ENCODE assay signal across 8 mouse cellular contexts in the genomic region with DNA sequence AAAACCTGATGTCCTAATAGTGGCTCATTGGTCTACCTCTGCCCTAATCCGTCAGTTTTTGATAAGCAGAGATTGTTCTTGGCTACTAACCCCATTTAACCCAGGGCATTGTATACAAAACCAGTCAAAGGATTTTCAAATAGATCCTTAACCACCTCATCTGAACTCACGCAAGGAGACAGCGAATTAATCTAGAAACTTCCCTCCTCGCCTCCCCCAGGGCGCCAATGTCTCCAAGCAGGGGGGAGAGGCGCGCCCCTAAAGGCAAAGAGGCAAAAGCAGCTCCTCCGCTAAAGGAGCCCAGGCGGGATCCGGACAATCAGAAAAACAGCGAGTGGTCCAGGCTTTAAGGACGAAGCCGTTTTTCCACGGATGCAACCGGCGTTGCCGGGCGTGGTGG. TPM values are rescaled to one million over a fixed set of nuclear protein-coding genes. Genes with fewer than 3 reads are reported as not detected.
DNase-seq lines count a peak whose midpoint lies in the region; ATAC-seq and TF ChIP-seq lines count a peak whose summit lies in the region.

No protein-coding gene starts in this region.

- no peaks in the 10 kb centered on the region for H3K9me3 ChIP-seq in heart, embryonic 13.5 days
- H3K9me3 ChIP-seq in MEL (replicated peaks; ENCODE audit: insufficient read depth, low read length) = no peaks in the 10 kb centered on the region
- no peaks in the 10 kb centered on the region for H3K9me3 ChIP-seq in hindbrain, embryonic 11.5 days (ENCODE audit: control insufficient read depth, low read length)

- H3K4me1 ChIP-seq in heart, embryonic 13.5 days = peaks cover 40% of the 10 kb centered on the region
- peaks cover 9 to 12% of the 10 kb centered on the region in 2 experiments; a peak in 3 of 4 replicates for H3K4me1 ChIP-seq in MEL (ENCODE audit: control insufficient read depth in 1 of 2, insufficient read depth in 2 of 2, low read length in 2 of 2)
- peaks cover 3% of the 10 kb centered on the region; the same call in 1 of the 2 replicates for H3K4me1 ChIP-seq in hindbrain, embryonic 11.5 days (replicated peaks; ENCODE audit: control insufficient read depth, insufficient read depth, low read length)

- no peaks in the 10 kb centered on the region for H3K27me3 ChIP-seq in heart, embryonic 13.5 days (replicated peaks)
- H3K27me3 ChIP-seq in MEL (ENCODE audit: control insufficient read depth in 1 of 2, insufficient read depth in 2 of 2, low read length in 2 of 2) = no peaks in the 10 kb centered on the region
- no peaks in the 10 kb centered on the region for H3K27me3 ChIP-seq in hindbrain, embryonic 11.5 days (ENCODE audit: control insufficient read depth, insufficient read depth, low read length)

- H3K4me2 ChIP-seq in heart, embryonic 13.5 days = peak overlapping the region; percentile 85
- H3K4me2 ChIP-seq in hindbrain, embryonic 11.5 days (replicated peaks; ENCODE audit: low read depth, low read length) = peak overlapping the region; percentile 91

- H3K9ac ChIP-seq in heart, embryonic 13.5 days = peak overlapping the region; percentile 98
- H3K9ac ChIP-seq in MEL (ENCODE audit: control insufficient read depth, low read depth, low read length, poor library complexity, severe bottlenecking) = peak overlapping the region; percentile 93
- peak overlapping the region; percentile 89 for H3K9ac ChIP-seq in hindbrain, embryonic 11.5 days (ENCODE audit: low read depth, low read length)

- TF ChIP-seq POLR2A in MEL (IDR thresholded peaks at IDR 0.05; ENCODE audit: control insufficient read depth in 1 of 2, insufficient read depth in 1 of 2, low read depth in 1 of 2, low read length in 2 of 2, poor library complexity in 1 of 2) = no peak

- TF ChIP-seq EP300 in MEL (IDR thresholded peaks at IDR 0.05; ENCODE audit: low read depth in 1 of 2, low read length in 2 of 2) = no peak

- peaks cover 46% of the 10 kb centered on the region for H3K79me2 ChIP-seq in MEL (ENCODE audit: control insufficient read depth, insufficient read depth, low read length, poor library complexity)

- no peak for DNase-seq in heart, postnatal 10 days
- no peak for DNase-seq in MEL (ENCODE audit: low read depth, low spot score)
- no peak for DNase-seq in hindbrain, embryonic 11.5 days (ENCODE audit: low spot score)
- no peak for DNase-seq in left cerebral cortex, postnatal 14 days (ENCODE audit: low spot score in 2 of 2)
- DNase-seq in cerebellum, postnatal 4 days (ENCODE audit: low spot score in 2 of 2) = no peak
- no peak for DNase-seq in frontal cortex, postnatal 25 days (ENCODE audit: low spot score in 2 of 2)

- peak overlapping the region; percentile 86 for H3K4me3 ChIP-seq in heart, embryonic 13.5 days
- H3K4me3 ChIP-seq in MEL (ENCODE audit: control insufficient read depth in 1 of 2, insufficient read depth in 1 of 2, low read depth in 2 of 2, low read length in 2 of 2) = peak overlapping the region; percentile 46 to 80
- peak overlapping the region; percentile 88 for H3K4me3 ChIP-seq in hindbrain, embryonic 11.5 days (ENCODE audit: low read depth, low read length)

- H3K27ac ChIP-seq in heart, embryonic 13.5 days (replicated peaks) = peak overlapping the region; percentile 99
- peak overlapping the region; percentile 90 for H3K27ac ChIP-seq in MEL (ENCODE audit: control insufficient read depth, low read depth, low read length)
- H3K27ac ChIP-seq in hindbrain, embryonic 11.5 days (ENCODE audit: low read depth, low read length) = peak overlapping the region; percentile 98

- intact Hi-C loops in heart, postnatal 10 days (cut with DNase I) = loop anchor here (2.0 kb wide), 1 partner anchor 23 kb away; a partner anchor contains a TSS
- intact Hi-C loops in left cerebral cortex, postnatal 14 days (cut with DNase I) = no loop called here

- under 1% methylated on average over 18 of the region's 18 CpGs for WGBS in heart, embryonic 13.5 days
- WGBS in hindbrain, embryonic 11.5 days = under 1% methylated on average over 18 of the region's 18 CpGs

- no peak for TF ChIP-seq CTCF in MEL (IDR thresholded peaks at IDR 0.05 in 2 of 3, conservative IDR thresholded peaks at IDR 0.05 in 1 of 3; ENCODE audit: control insufficient read depth in 1 of 3, insufficient read depth in 1 of 3, low read depth in 2 of 3, low read length in 3 of 3, poor library complexity in 1 of 3, severe bottlenecking in 1 of 3)

- H3K36me3 ChIP-seq in heart, embryonic 13.5 days = peaks cover 19% of the 10 kb centered on the region
- peaks cover 2 to 28% of the 10 kb centered on the region in 2 experiments; a peak in 3 of 4 replicates for H3K36me3 ChIP-seq in MEL (ENCODE audit: control insufficient read depth in 1 of 2, insufficient read depth in 2 of 2, low read length in 2 of 2)
- H3K36me3 ChIP-seq in hindbrain, embryonic 11.5 days (ENCODE audit: control insufficient read depth, insufficient read depth, low read length) = no peaks in the 10 kb centered on the region

- ATAC-seq in heart, embryonic 13.5 days (ENCODE audit: extremely low read depth, insufficient number of reproducible peaks, low FRiP score, low TSS enrichment) = no peak
- peak; percentile 1; the same call in 1 of the 2 replicates for ATAC-seq in hindbrain, embryonic 11.5 days (ENCODE audit: low FRiP score)
- peak; percentile 19 for ATAC-seq in megakaryocyte-erythroid progenitor cell, adult 5-6 weeks (replicated peaks; ENCODE audit: low FRiP score, low TSS enrichment, poor library complexity, severe bottlenecking)

- TF ChIP-seq RAD21 in MEL (IDR thresholded peaks at IDR 0.05; ENCODE audit: low read depth, low read length) = no peak

TF ChIP-seq in MEL, 35 proteins besides CTCF, POLR2A, EP300 and RAD21 (continues in another document):
- TF ChIP-seq MXI1 (IDR thresholded peaks at IDR 0.05; ENCODE audit: low read depth, low read length) = peak; percentile 58; the same call in 1 of the 2 replicates
- TF ChIP-seq MAX (IDR thresholded peaks at IDR 0.05; ENCODE audit: low read length) = peak; percentile 21; the same call in 1 of the 2 replicates
- peak; percentile 81 for TF ChIP-seq RCOR1 (IDR thresholded peaks at IDR 0.05; ENCODE audit: low read depth, low read length)

RNA-seq across cellular contexts. Expression of a gene that starts 0.6 kb away (rescaled TPM):
- polyA plus RNA-seq in heart, embryonic 13.5 days (2015; fragmentation: Nextera tagmentation; extraction: Ambion mirVana) = 301 and 338 TPM in 2 replicates
- 10 to 100 TPM; 91.9 to 99.8 TPM for total RNA-seq in heart, postnatal 10 days (2021)
- 233 and 240 TPM in 2 replicates for total RNA-seq in MEL (2012; rRNA removed)
- 100 to 1,000 TPM; 216 to 627 TPM for polyA plus RNA-seq in MEL (2012; ENCODE audit: insufficient read depth in 1 of 2, insufficient read length in 2 of 2, low read depth in 1 of 2, low replicate concordance in 2 of 2, missing spikeins in 1 of 2)
- polyA plus RNA-seq in hindbrain, embryonic 11.5 days (2014; fragmentation: Nextera tagmentation; extraction: Ambion mirVana) = 590 and 626 TPM in 2 replicates
- total RNA-seq in megakaryocyte-erythroid progenitor cell, adult 5-6 weeks (2014; fragmentation: Nextera tagmentation) = 210 and 260 TPM in 2 replicates
- total RNA-seq in megakaryocyte-erythroid progenitor cell, adult 5-6 weeks (2017) = 377 and 378 TPM in 2 replicates
- total RNA-seq in left cerebral cortex, postnatal 14 days (2021) = 100 to 1,000 TPM; 131 to 134 TPM

RNA-seq across cellular contexts. Expression of a gene that starts 22.8 kb away (rescaled TPM):
- 540 TPM in 2 replicates for polyA plus RNA-seq in heart, embryonic 13.5 days (2015; fragmentation: Nextera tagmentation; extraction: Ambion mirVana)
- total RNA-seq in heart, postnatal 10 days (2021) = 100 to 1,000 TPM; 639 to 645 TPM
- 1,577 and 1,612 TPM in 2 replicates for total RNA-seq in MEL (2012; rRNA removed)
- polyA plus RNA-seq in MEL (2012; ENCODE audit: insufficient read depth in 1 of 2, insufficient read length in 2 of 2, low read depth in 1 of 2, low replicate concordance in 2 of 2, missing spikeins in 1 of 2) = 1,000 to 10,000 TPM in 1 of 2 experiments, 100 to 1,000 TPM in 1; 202 to 1,039 TPM
- polyA plus RNA-seq in hindbrain, embryonic 11.5 days (2014; fragmentation: Nextera tagmentation; extraction: Ambion mirVana) = 858 and 879 TPM in 2 replicates
- 1,531 and 1,673 TPM in 2 replicates for total RNA-seq in megakaryocyte-erythroid progenitor cell, adult 5-6 weeks (2014; fragmentation: Nextera tagmentation)
- total RNA-seq in megakaryocyte-erythroid progenitor cell, adult 5-6 weeks (2017) = 2,722 and 3,167 TPM in 2 replicates
- total RNA-seq in left cerebral cortex, postnatal 14 days (2021) = 100 to 1,000 TPM; 306 to 320 TPM

RNA-seq across cellular contexts. Expression of a gene that starts 24.9 kb away (rescaled TPM):
- polyA plus RNA-seq in heart, embryonic 13.5 days (2015; fragmentation: Nextera tagmentation; extraction: Ambion mirVana) = 4,907 and 5,417 TPM in 2 replicates
- 1,000 to 10,000 TPM; 7,591 to 7,651 TPM for total RNA-seq in heart, postnatal 10 days (2021)
- 2,164 and 2,193 TPM in 2 replicates for total RNA-seq in MEL (2012; rRNA removed)
- polyA plus RNA-seq in MEL (2012; ENCODE audit: insufficient read depth in 1 of 2, insufficient read length in 2 of 2, low read depth in 1 of 2, low replicate concordance in 2 of 2, missing spikeins in 1 of 2) = 1,000 to 10,000 TPM in 1 of 2 experiments, 100 to 1,000 TPM in 1; 545 to 2,318 TPM
- 2,416 and 2,461 TPM in 2 replicates for polyA plus RNA-seq in hindbrain, embryonic 11.5 days (2014; fragmentation: Nextera tagmentation; extraction: Ambion mirVana)
- total RNA-seq in megakaryocyte-erythroid progenitor cell, adult 5-6 weeks (2014; fragmentation: Nextera tagmentation) = 2,207 and 2,550 TPM in 2 replicates
- total RNA-seq in megakaryocyte-erythroid progenitor cell, adult 5-6 weeks (2017) = 3,084 and 3,964 TPM in 2 replicates
- total RNA-seq in left cerebral cortex, postnatal 14 days (2021) = 1,000 to 10,000 TPM; 1,697 to 1,804 TPM

RNA-seq across cellular contexts. Expression of a gene that starts 33.2 kb away (rescaled TPM):
- 7.4 and 8.0 TPM in 2 replicates for polyA plus RNA-seq in heart, embryonic 13.5 days (2015; fragmentation: Nextera tagmentation; extraction: Ambion mirVana)
- total RNA-seq in heart, postnatal 10 days (2021) = 10 to 100 TPM; 26.1 to 27.8 TPM
- total RNA-seq in MEL (2012; rRNA removed) = 5.5 and 8.2 TPM in 2 replicates
- 10 to 100 TPM; 33.8 to 46.0 TPM for polyA plus RNA-seq in MEL (2012; ENCODE audit: insufficient read depth in 1 of 2, insufficient read length in 2 of 2, low read depth in 1 of 2, low replicate concordance in 2 of 2, missing spikeins in 1 of 2)
- 20.0 and 37.6 TPM in 2 replicates for polyA plus RNA-seq in hindbrain, embryonic 11.5 days (2014; fragmentation: Nextera tagmentation; extraction: Ambion mirVana)
- total RNA-seq in megakaryocyte-erythroid progenitor cell, adult 5-6 weeks (2014; fragmentation: Nextera tagmentation) = 43.8 and 44.6 TPM in 2 replicates
- total RNA-seq in megakaryocyte-erythroid progenitor cell, adult 5-6 weeks (2017) = 12.4 and 14.3 TPM in 2 replicates
- total RNA-seq in left cerebral cortex, postnatal 14 days (2021) = 10 to 100 TPM; 30.6 to 32.4 TPM

RNA-seq across cellular contexts. Expression of a gene that starts 43.2 kb away (rescaled TPM):
- 50.5 and 53.2 TPM in 2 replicates for polyA plus RNA-seq in heart, embryonic 13.5 days (2015; fragmentation: Nextera tagmentation; extraction: Ambion mirVana)
- total RNA-seq in heart, postnatal 10 days (2021) = 1 to 10 TPM; 8.2 to 9.6 TPM
- 59.6 and 74.0 TPM in 2 replicates for total RNA-seq in MEL (2012; rRNA removed)
- 10 to 100 TPM in 1 of 2 experiments, not detected in 1; 71.5 TPM for polyA plus RNA-seq in MEL (2012; ENCODE audit: insufficient read depth in 1 of 2, insufficient read length in 2 of 2, low read depth in 1 of 2, low replicate concordance in 2 of 2, missing spikeins in 1 of 2)
- 87.8 and 88.3 TPM in 2 replicates for polyA plus RNA-seq in hindbrain, embryonic 11.5 days (2014; fragmentation: Nextera tagmentation; extraction: Ambion mirVana)
- 99.7 and 123 TPM in 2 replicates for total RNA-seq in megakaryocyte-erythroid progenitor cell, adult 5-6 weeks (2014; fragmentation: Nextera tagmentation)
- total RNA-seq in megakaryocyte-erythroid progenitor cell, adult 5-6 weeks (2017) = 134 and 143 TPM in 2 replicates
- 1 to 10 TPM; 6.4 to 7.2 TPM for total RNA-seq in left cerebral cortex, postnatal 14 days (2021)
